Mouse (Mus musculus): ENCODE data around the gene Alkbh3.

DNA sequence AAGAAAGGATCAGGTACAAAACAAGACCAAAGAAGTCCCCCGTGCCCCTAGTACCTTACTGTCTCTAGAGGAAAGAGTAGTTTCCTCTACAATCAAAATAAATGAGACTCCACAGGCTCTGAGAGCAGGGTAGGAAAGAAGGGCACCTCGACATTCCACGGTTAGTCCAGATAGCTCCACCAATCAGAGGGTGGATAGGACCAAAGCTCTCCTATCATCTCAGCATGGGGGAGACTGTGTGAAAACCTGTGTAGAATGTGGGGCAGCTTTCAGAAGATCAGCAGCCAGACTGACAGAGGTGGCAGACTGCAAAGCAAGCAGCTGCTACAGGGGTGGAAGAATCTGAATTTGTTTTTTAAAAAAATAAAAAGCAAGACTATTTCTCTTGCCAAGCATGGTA, 17.8 kb downstream of the Alkbh3 start:
- no peak for TF ChIP-seq CTCF (IDR thresholded peaks at IDR 0.05; ENCODE audit: low read depth, low read length)
- no peak for TF ChIP-seq TAL1 (conservative IDR thresholded peaks at IDR 0.05; ENCODE audit: low read depth, low read length)
- TF ChIP-seq GATA1 (IDR thresholded peaks at IDR 0.05; ENCODE audit: borderline replicate concordance, low read length): no peak

Data from G1E (cell line).